Mouse (Mus musculus): ENCODE results near the gene C77080. TPM values are rescaled to one million over a fixed set of nuclear protein-coding genes. Genes with fewer than 3 reads are reported as not detected.

The C77080 gene
- polyA plus RNA-seq (2015; fragmentation: Nextera tagmentation; extraction: Ambion mirVana), result 8.9 and 10.0 TPM in 2 replicates

DNA sequence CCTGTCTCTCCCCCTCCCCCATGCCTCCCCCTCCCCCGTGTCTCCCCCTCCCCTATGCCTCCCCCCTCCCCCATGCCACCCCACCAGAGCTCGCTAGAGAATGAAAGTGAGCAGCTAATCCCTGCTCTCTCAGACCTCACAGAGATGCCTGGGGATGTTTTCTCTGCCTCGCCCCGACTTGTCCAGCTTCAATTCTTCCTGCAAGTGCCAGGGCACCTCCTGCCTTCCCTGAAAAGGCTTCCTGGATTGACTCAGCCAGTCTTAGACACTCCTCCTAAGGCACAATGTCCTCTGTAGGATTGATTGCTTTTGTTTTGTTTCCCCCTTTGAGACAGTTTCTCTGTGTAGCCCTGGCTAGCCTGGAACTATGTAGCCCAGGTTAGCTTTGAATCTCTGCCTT lies at the start of gene C77080:
Gene C77080, minus strand, starts transcription at position 209 of the 400 bp plus-strand sequence.
- Histone ChIP-seq H3K4me1 (peaks cover 22% of the 10 kb centered on the region), H3K27ac (replicated peaks) (0 out of 2 replicates have a peak within 1 kb of the TSS, but pooled peaks have one; percentile 7), H3K36me3 (no peaks in the 10 kb centered on the region), H3K9ac (no peak within 1 kb of the TSS), H3K4me3 (replicated peaks) (no peak within 1 kb of the TSS), H3K4me2 (replicated peaks) (no peak within 1 kb of the TSS), H3K27me3 (no peaks in the 10 kb centered on the region), H3K9me3 (replicated peaks) (no peaks in the 10 kb centered on the region)
- ATAC-seq (ENCODE audit: insufficient number of reproducible peaks, low FRiP score, low TSS enrichment, low read depth), result no peak
- WGBS, result 7% methylated on average over 3 of the region's 4 CpGs

DNA sequence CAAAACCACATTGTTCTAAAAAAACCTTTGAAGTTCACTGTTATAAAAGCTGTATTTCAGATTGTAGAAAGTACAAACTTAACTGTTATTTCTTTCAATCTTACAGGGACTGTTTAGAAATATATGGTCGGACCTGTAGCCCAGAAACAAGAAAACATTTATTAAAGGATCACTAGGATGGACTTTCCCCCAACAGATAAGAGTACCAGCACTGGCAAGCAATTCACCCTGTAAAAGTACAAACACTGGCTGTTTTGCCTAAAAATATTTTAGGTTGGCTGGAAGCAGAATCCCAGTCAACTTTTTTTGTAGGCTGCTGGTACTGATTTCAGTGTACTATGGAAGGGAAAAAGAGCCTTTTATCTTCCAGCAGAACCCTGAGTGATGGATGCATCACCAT lies 46.7 kb upstream of the C77080 start:
- no peaks in the 10 kb centered on the region for H3K9me3 ChIP-seq (replicated peaks)
- H3K27me3 ChIP-seq, result no peaks in the 10 kb centered on the region
- H3K4me2 ChIP-seq (replicated peaks), result no peak overlapping the region
- WGBS, result 89% methylated on average over 1 of the region's 1 CpGs
- no peak overlapping the region for H3K9ac ChIP-seq
- H3K4me1 ChIP-seq, result no peaks in the 10 kb centered on the region
- H3K27ac ChIP-seq (replicated peaks), result no peak overlapping the region
- no peak for ATAC-seq (ENCODE audit: insufficient number of reproducible peaks, low FRiP score, low TSS enrichment, low read depth)
- no peak overlapping the region for H3K4me3 ChIP-seq (replicated peaks)
- H3K36me3 ChIP-seq, result peaks cover 65% of the 10 kb centered on the region

DNA sequence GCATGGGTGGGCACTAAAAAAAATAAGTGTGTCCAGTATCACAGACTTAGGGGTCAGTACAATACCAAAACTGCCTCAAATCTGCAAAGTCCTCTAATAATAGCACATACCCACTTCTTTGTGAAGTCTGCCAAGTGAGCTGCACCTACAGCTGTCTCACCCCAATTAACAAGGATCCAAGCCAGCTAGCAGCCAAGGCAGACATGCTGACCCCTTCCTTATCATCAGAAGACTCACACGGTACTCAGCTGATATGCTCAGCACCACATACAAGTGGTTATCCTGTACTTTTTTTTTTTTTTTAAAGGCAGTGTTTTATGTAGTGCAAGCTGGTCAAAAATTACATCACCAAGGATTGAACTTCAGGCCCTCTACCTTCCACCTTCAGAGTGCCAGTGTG lies 43.1 kb upstream of the C77080 start:
- Histone ChIP-seq H3K27ac (replicated peaks) (no peak overlapping the region), H3K4me1 (no peaks in the 10 kb centered on the region), H3K4me3 (replicated peaks) (no peak overlapping the region), H3K36me3 (peaks cover 36% of the 10 kb centered on the region), H3K27me3 (no peaks in the 10 kb centered on the region), H3K9ac (no peak overlapping the region), H3K4me2 (replicated peaks) (no peak overlapping the region), H3K9me3 (replicated peaks) (no peaks in the 10 kb centered on the region)
- ATAC-seq (ENCODE audit: insufficient number of reproducible peaks, low FRiP score, low TSS enrichment, low read depth), result no peak
- 57% methylated on average over 1 of the region's 1 CpGs for WGBS

GRCm38 (mm10) chr4:129303816-129304215 lies 42.6 kb upstream of the C77080 start:
- Histone ChIP-seq H3K4me3 (replicated peaks) (no peak overlapping the region), H3K9ac (no peak overlapping the region), H3K27ac (replicated peaks) (no peak overlapping the region), H3K27me3 (no peaks in the 10 kb centered on the region), H3K4me1 (no peaks in the 10 kb centered on the region), H3K9me3 (replicated peaks) (no peaks in the 10 kb centered on the region), H3K36me3 (peaks cover 31% of the 10 kb centered on the region), H3K4me2 (replicated peaks) (no peak overlapping the region)
- 84% methylated on average over 9 of the region's 9 CpGs for WGBS
- ATAC-seq (ENCODE audit: insufficient number of reproducible peaks, low FRiP score, low TSS enrichment, low read depth), result peak; percentile 60; the same call in 1 of the 2 replicates

- H3K4me2 ChIP-seq (replicated peaks), result no peak overlapping the region
- H3K27me3 ChIP-seq, result no peaks in the 10 kb centered on the region
- H3K4me3 ChIP-seq (replicated peaks), result no peak overlapping the region
- 54% methylated on average over 5 of the region's 5 CpGs for WGBS
- H3K4me1 ChIP-seq, result peaks cover 4% of the 10 kb centered on the region; the same call in 1 of the 2 replicates
- no peaks in the 10 kb centered on the region for H3K9me3 ChIP-seq (replicated peaks)
- H3K36me3 ChIP-seq, result peaks cover 27% of the 10 kb centered on the region
- peak; percentile 9; the same call in 1 of the 2 replicates for ATAC-seq (ENCODE audit: insufficient number of reproducible peaks, low FRiP score, low TSS enrichment, low read depth)
- H3K27ac ChIP-seq (replicated peaks), result no peak overlapping the region
- no peak overlapping the region for H3K9ac ChIP-seq
These were observed 42.2 kb upstream of the C77080 start for GRCm38 (mm10) chr4:129303401-129303800.

- Histone ChIP-seq H3K27ac (replicated peaks) (no peak overlapping the region), H3K9ac (no peak overlapping the region), H3K9me3 (replicated peaks) (no peaks in the 10 kb centered on the region), H3K36me3 (no peaks in the 10 kb centered on the region), H3K4me3 (replicated peaks) (no peak overlapping the region), H3K27me3 (no peaks in the 10 kb centered on the region), H3K4me1 (peaks cover 10% of the 10 kb centered on the region; the same call in 1 of the 2 replicates), H3K4me2 (replicated peaks) (no peak overlapping the region)
- WGBS, result 51% methylated on average over 10 of the region's 10 CpGs
- no peak for ATAC-seq (ENCODE audit: insufficient number of reproducible peaks, low FRiP score, low TSS enrichment, low read depth)
These were observed 37.9 kb upstream of the C77080 start for GRCm38 (mm10) chr4:129299121-129299520.

- no peaks in the 10 kb centered on the region for H3K27me3 ChIP-seq
- no peaks in the 10 kb centered on the region for H3K9me3 ChIP-seq (replicated peaks)
- no peaks in the 10 kb centered on the region for H3K36me3 ChIP-seq
- no peak overlapping the region for H3K9ac ChIP-seq
- no peak overlapping the region for H3K27ac ChIP-seq (replicated peaks)
- H3K4me1 ChIP-seq, result peaks cover 20% of the 10 kb centered on the region
- 81% methylated on average over 4 of the region's 4 CpGs for whole genome bisulfite sequencing
- no peak overlapping the region for H3K4me2 ChIP-seq (replicated peaks)
- ATAC-seq (ENCODE audit: insufficient number of reproducible peaks, low FRiP score, low TSS enrichment, low read depth), result no peak
- H3K4me3 ChIP-seq (replicated peaks), result no peak overlapping the region
These were observed 36.5 kb upstream of the C77080 start for GRCm38 (mm10) chr4:129297724-129298123.

DNA sequence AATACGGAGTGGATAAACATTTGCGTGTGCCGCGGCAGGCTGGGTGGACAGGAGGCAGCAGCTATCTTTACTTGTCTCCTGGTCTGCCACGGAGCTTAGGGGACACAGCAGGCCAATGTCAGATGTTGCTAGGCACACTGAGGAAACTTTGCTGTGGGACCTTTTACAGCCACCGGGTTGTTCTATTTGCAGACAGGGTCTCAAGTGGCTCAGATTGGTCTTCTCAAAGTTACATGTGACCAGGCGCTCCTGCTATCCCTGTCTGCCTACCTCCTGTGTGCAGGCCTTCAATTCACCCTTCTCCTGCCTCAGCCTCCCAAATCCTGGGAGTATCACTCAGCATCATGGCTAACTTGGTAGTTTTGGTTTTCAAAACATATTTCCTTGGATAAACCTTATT lies 34.9 kb upstream of the C77080 start:
- Histone ChIP-seq H3K4me2 (replicated peaks) (no peak overlapping the region), H3K9ac (no peak overlapping the region), H3K27me3 (no peaks in the 10 kb centered on the region), H3K4me3 (replicated peaks) (no peak overlapping the region), H3K27ac (replicated peaks) (no peak overlapping the region), H3K36me3 (no peaks in the 10 kb centered on the region), H3K9me3 (replicated peaks) (no peaks in the 10 kb centered on the region), H3K4me1 (peaks cover 20% of the 10 kb centered on the region)
- ATAC-seq (ENCODE audit: insufficient number of reproducible peaks, low FRiP score, low TSS enrichment, low read depth), result no peak
- 89% methylated on average over 7 of the region's 7 CpGs for WGBS

DNA sequence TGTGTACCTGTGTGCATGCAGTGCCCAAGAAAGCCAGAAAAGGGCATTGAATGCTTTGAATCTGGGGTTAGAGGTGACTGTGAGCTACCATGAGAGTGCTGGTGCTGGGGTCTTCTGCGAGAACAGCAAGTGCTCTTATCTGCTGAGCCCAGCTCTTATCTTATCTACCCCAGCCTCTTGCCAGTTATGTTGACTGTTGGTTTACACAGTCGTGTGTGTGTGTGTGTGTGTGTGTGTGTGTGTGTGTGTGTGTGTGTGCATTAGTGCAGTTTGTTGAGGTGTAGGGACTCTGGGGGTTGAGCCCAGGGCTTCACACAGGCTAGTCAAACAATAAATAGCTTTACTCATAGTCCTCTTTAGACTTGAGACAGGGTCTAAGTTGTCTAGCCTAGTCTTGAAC lies 34.0 kb upstream of the C77080 start:
- ATAC-seq (ENCODE audit: insufficient number of reproducible peaks, low FRiP score, low TSS enrichment, low read depth), result no peak
- no peaks in the 10 kb centered on the region for H3K27me3 ChIP-seq
- no peaks in the 10 kb centered on the region for H3K36me3 ChIP-seq
- no peak overlapping the region for H3K9ac ChIP-seq
- 79% methylated on average over 2 of the region's 2 CpGs for WGBS
- H3K4me1 ChIP-seq, result peaks cover 20% of the 10 kb centered on the region
- no peak overlapping the region for H3K4me2 ChIP-seq (replicated peaks)
- no peaks in the 10 kb centered on the region for H3K9me3 ChIP-seq (replicated peaks)
- no peak overlapping the region for H3K4me3 ChIP-seq (replicated peaks)
- no peak overlapping the region for H3K27ac ChIP-seq (replicated peaks)

DNA sequence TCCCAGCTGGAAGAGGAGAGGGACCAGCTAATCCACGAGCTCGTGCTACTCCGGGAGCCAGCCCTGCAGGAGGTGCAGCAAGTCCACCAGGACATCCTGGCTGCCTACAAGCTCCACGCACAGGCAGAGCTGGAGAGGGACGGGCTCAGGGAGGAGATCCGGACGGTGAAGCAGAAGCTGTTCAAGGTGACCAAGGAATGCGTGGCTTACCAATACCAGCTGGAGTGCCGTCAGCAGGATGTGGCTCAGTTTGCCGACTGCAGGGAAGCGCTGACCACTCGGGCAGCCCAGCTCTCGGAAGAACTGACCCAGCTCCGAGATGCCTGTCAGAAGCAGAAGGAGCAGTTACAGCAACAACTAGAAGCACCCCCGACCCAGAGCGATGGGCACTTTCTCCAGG lies 32.5 kb upstream of the C77080 start:
- WGBS, result 21% methylated on average over 16 of the region's 16 CpGs
- Histone ChIP-seq H3K27me3 (no peaks in the 10 kb centered on the region), H3K4me2 (replicated peaks) (peak overlapping the region; percentile 23), H3K9ac (no peak overlapping the region), H3K27ac (replicated peaks) (no peak overlapping the region), H3K9me3 (replicated peaks) (no peaks in the 10 kb centered on the region), H3K36me3 (no peaks in the 10 kb centered on the region), H3K4me3 (replicated peaks) (peak overlapping the region; percentile 9; the same call in 1 of the 2 replicates), H3K4me1 (peaks cover 19% of the 10 kb centered on the region)
- ATAC-seq (ENCODE audit: insufficient number of reproducible peaks, low FRiP score, low TSS enrichment, low read depth), result no peak

DNA sequence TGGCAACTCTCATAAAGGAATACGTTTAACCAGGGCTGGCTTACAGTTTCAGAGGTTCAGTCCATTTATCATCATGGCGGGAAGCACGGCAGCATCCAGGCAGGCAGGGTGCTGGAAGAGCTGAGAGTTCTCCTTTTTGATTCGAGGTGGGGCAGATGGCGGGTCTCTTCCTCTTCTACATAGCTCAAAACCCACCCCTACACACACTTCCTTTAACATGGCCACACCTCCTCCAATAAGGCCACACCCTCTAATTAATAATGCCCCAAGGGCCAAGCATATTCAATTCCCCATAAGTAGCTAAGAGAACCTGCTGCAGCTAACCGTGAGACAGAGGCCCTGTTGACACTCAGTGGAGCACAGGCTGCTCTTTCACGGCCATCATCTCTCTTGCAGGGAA lies 31.6 kb upstream of the C77080 start:
- Histone ChIP-seq H3K36me3 (no peaks in the 10 kb centered on the region), H3K27ac (replicated peaks) (no peak overlapping the region), H3K9me3 (replicated peaks) (no peaks in the 10 kb centered on the region), H3K4me3 (replicated peaks) (no peak overlapping the region), H3K9ac (no peak overlapping the region), H3K4me2 (replicated peaks) (no peak overlapping the region), H3K27me3 (no peaks in the 10 kb centered on the region), H3K4me1 (peaks cover 13% of the 10 kb centered on the region)
- 69% methylated on average over 7 of the region's 7 CpGs for WGBS
- ATAC-seq (ENCODE audit: insufficient number of reproducible peaks, low FRiP score, low TSS enrichment, low read depth), result no peak

GRCm38 (mm10) chr4:129289671-129290070 lies 28.5 kb upstream of the C77080 start:
- no peak overlapping the region for H3K9ac ChIP-seq
- H3K4me2 ChIP-seq (replicated peaks), result no peak overlapping the region
- H3K27me3 ChIP-seq, result 0 out of 2 replicates have a peak, but pooled peaks cover 8% of the 10 kb centered on the region
- H3K4me1 ChIP-seq, result peaks cover 32% of the 10 kb centered on the region
- no peaks in the 10 kb centered on the region for H3K9me3 ChIP-seq (replicated peaks)
- no peaks in the 10 kb centered on the region for H3K36me3 ChIP-seq
- 85% methylated on average over 8 of the region's 8 CpGs for WGBS
- no peak overlapping the region for H3K27ac ChIP-seq (replicated peaks)
- ATAC-seq (ENCODE audit: insufficient number of reproducible peaks, low FRiP score, low TSS enrichment, low read depth), result no peak
- H3K4me3 ChIP-seq (replicated peaks), result no peak overlapping the region

All from embryonic facial prominence, embryonic 15.5 days (tissue).